Mouse (Mus musculus): ENCODE measurements at regions not wholly inside any gene's neighbourhood (a gene's known extent, or its start where the extent isn't known, plus 50 kb on each side); places are given as distances from the start of the nearest gene placed in this dataset.

DNA sequence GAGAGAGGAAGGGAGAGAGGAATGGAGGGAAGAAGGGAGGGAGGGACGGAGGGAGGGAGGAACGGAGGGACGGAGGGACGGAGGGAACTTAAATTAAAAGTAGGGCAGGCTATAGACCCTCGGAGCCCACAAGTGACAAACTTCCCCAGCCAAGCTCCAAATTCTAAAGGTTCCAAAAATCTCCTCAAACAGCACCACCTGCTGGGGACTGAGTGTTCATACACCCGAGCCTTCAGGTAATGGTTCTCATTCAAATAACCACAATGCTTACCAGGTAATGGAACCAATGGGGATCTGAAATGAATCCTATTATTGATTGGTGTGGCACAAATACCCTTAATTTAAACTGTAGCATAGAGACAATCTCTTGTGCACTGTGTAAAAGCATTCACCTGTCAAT, 246.0 kb upstream of the Tmem132c start:
- Histone ChIP-seq H3K27ac (ENCODE audit: insufficient read depth, low read depth, low read length) (no peak overlapping the region), H3K36me3 (ENCODE audit: control insufficient read depth, insufficient read depth, low read length) (no peaks in the 10 kb centered on the region), H3K27me3 (ENCODE audit: control insufficient read depth, insufficient read depth, low read length) (no peaks in the 10 kb centered on the region), H3K4me3 (ENCODE audit: low read depth, low read length) (no peak overlapping the region), H3K4me1 (ENCODE audit: control insufficient read depth, insufficient read depth, insufficient read length, low read length) (no peaks in the 10 kb centered on the region)
- TF ChIP-seq CTCF (IDR thresholded peaks at IDR 0.05; ENCODE audit: extremely low read depth, insufficient read length, insufficient replicate concordance, low read depth, low read length) (no peak), POLR2A (IDR thresholded peaks at IDR 0.05; ENCODE audit: low read depth, low read length) (no peak)
- WGBS = 60% methylated on average over 6 of the region's 6 CpGs

- Histone ChIP-seq H3K36me3 (ENCODE audit: control insufficient read depth, insufficient read depth, low read length) (no peaks in the 10 kb centered on the region), H3K4me3 (ENCODE audit: low read depth, low read length) (no peak overlapping the region), H3K4me1 (ENCODE audit: control insufficient read depth, insufficient read depth, insufficient read length, low read length) (no peaks in the 10 kb centered on the region), H3K27me3 (ENCODE audit: control insufficient read depth, insufficient read depth, low read length) (no peaks in the 10 kb centered on the region), H3K27ac (ENCODE audit: insufficient read depth, low read depth, low read length) (no peak overlapping the region)
- TF ChIP-seq POLR2A (IDR thresholded peaks at IDR 0.05; ENCODE audit: low read depth, low read length) (no peak), CTCF (IDR thresholded peaks at IDR 0.05; ENCODE audit: extremely low read depth, insufficient read length, insufficient replicate concordance, low read depth, low read length) (no peak)
- WGBS = 78% methylated on average over 3 of the region's 3 CpGs
Observed at GRCm38 (mm10) chr5:127014166-127014565, 227.4 kb upstream of the Tmem132c start.

DNA sequence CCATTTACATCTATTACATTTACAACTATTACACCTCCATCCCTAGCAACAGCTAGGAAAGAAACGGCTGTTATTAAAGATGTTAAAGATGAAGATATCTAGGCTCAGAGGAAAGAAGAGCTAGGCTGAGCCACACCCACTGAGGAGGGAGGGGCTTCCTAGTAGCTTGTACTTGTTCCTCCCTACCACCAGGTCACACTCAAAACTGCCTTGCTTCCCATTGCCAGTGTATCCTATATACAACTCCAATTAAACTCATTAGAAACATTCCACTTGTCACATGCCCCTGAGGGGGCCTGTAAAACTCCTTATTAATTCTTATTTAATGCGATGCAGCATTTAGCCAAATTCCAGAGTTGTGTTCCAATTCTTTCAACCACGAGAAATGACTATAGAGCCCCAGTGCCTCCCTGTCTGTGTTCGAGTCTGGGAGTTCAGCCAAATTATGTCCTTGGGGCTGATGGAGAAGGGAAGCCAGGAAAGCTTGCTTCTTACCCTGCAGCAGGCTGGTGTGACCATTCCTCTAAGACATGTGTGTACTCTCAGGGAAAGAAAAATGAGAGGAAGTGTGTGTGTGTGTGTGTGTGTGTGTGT, 225.0 kb upstream of the Tmem132c start:
- Histone ChIP-seq H3K36me3 (ENCODE audit: control insufficient read depth, insufficient read depth, low read length) (no peaks in the 10 kb centered on the region), H3K27me3 (ENCODE audit: control insufficient read depth, insufficient read depth, low read length) (no peaks in the 10 kb centered on the region), H3K4me3 (ENCODE audit: low read depth, low read length) (no peak overlapping the region), H3K4me1 (ENCODE audit: control insufficient read depth, insufficient read depth, insufficient read length, low read length) (no peaks in the 10 kb centered on the region), H3K27ac (ENCODE audit: insufficient read depth, low read depth, low read length) (no peak overlapping the region)
- 61% methylated on average over 4 of the region's 4 CpGs for WGBS
- TF ChIP-seq CTCF (IDR thresholded peaks at IDR 0.05; ENCODE audit: extremely low read depth, insufficient read length, insufficient replicate concordance, low read depth, low read length) (no peak), POLR2A (IDR thresholded peaks at IDR 0.05; ENCODE audit: low read depth, low read length) (no peak)

DNA sequence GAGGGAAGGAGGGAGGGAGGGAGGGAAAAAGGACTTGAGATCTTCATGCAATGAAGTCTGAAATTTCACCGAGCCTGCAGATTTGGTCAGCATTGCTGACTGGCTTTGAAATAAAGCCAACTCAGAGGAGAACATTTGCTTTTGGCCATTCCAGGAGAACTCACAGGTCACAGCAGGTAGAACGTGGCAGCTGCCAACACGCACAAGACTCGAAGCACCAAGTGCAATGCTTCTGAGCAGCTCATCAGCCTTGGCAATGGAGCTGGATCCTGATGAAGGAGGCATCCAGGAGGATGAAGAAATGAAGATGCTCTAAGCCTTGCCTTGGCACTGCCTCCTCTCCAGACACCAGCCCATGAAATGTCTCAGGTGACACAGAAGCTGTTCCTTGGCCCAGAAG, 223.6 kb upstream of the Tmem132c start:
- Histone ChIP-seq H3K27me3 (ENCODE audit: control insufficient read depth, insufficient read depth, low read length) (no peaks in the 10 kb centered on the region), H3K36me3 (ENCODE audit: control insufficient read depth, insufficient read depth, low read length) (no peaks in the 10 kb centered on the region), H3K4me3 (ENCODE audit: low read depth, low read length) (no peak overlapping the region), H3K27ac (ENCODE audit: insufficient read depth, low read depth, low read length) (no peak overlapping the region), H3K4me1 (ENCODE audit: control insufficient read depth, insufficient read depth, insufficient read length, low read length) (no peaks in the 10 kb centered on the region)
- no peak for TF ChIP-seq CTCF (IDR thresholded peaks at IDR 0.05; ENCODE audit: extremely low read depth, insufficient read length, insufficient replicate concordance, low read depth, low read length)
- no peak for TF ChIP-seq POLR2A (IDR thresholded peaks at IDR 0.05; ENCODE audit: low read depth, low read length)
- WGBS = 78% methylated on average over 4 of the region's 4 CpGs

- H3K27me3 ChIP-seq (ENCODE audit: control insufficient read depth, insufficient read depth, low read length) = no peaks in the 10 kb centered on the region
- H3K4me1 ChIP-seq (ENCODE audit: control insufficient read depth, insufficient read depth, insufficient read length, low read length) = no peaks in the 10 kb centered on the region
- TF ChIP-seq CTCF (IDR thresholded peaks at IDR 0.05; ENCODE audit: extremely low read depth, insufficient read length, insufficient replicate concordance, low read depth, low read length) = no peak
- TF ChIP-seq POLR2A (IDR thresholded peaks at IDR 0.05; ENCODE audit: low read depth, low read length) = no peak
- 42% methylated on average over 5 of the region's 5 CpGs for WGBS
- no peak overlapping the region for H3K27ac ChIP-seq (ENCODE audit: insufficient read depth, low read depth, low read length)
- no peaks in the 10 kb centered on the region for H3K36me3 ChIP-seq (ENCODE audit: control insufficient read depth, insufficient read depth, low read length)
- H3K4me3 ChIP-seq (ENCODE audit: low read depth, low read length) = no peak overlapping the region
Observed at GRCm38 (mm10) chr5:127036472-127036871, 205.1 kb upstream of the Tmem132c start.

GRCm38 (mm10) chr5:127057770-127058169, 183.8 kb upstream of the Tmem132c start:
- H3K4me3 ChIP-seq (ENCODE audit: low read depth, low read length) = no peak overlapping the region
- TF ChIP-seq CTCF (IDR thresholded peaks at IDR 0.05; ENCODE audit: extremely low read depth, insufficient read length, insufficient replicate concordance, low read depth, low read length) (no peak), POLR2A (IDR thresholded peaks at IDR 0.05; ENCODE audit: low read depth, low read length) (no peak)
- 80% methylated on average over 4 of the region's 4 CpGs for WGBS
- H3K4me1 ChIP-seq (ENCODE audit: control insufficient read depth, insufficient read depth, insufficient read length, low read length) = no peaks in the 10 kb centered on the region
- H3K27ac ChIP-seq (ENCODE audit: insufficient read depth, low read depth, low read length) = no peak overlapping the region
- H3K36me3 ChIP-seq (ENCODE audit: control insufficient read depth, insufficient read depth, low read length) = no peaks in the 10 kb centered on the region
- no peaks in the 10 kb centered on the region for H3K27me3 ChIP-seq (ENCODE audit: control insufficient read depth, insufficient read depth, low read length)

DNA sequence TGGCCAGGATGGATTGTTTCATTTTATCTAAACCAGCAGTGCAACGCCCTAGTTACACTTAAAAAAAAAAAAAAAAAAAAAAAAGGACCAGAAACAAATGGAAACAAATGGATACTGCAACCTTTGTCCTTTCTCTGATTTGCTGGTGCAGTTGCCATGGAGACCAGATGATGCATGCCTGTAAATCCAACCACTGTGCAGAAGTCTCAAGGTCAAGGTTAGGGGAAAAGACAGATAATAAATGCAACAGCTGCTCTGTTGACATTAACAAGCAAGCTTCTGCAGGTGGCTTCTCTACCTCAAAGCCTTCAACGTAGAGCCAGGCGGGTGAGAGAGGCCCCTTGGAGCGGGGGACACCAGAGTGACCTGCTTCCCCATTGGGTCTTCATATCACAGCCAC, 167.3 kb upstream of the Tmem132c start:
- no peak overlapping the region for H3K4me3 ChIP-seq (ENCODE audit: low read depth, low read length)
- 32% methylated on average over 4 of the region's 4 CpGs for WGBS
- H3K27ac ChIP-seq (ENCODE audit: insufficient read depth, low read depth, low read length) = no peak overlapping the region
- no peaks in the 10 kb centered on the region for H3K36me3 ChIP-seq (ENCODE audit: control insufficient read depth, insufficient read depth, low read length)
- H3K4me1 ChIP-seq (ENCODE audit: control insufficient read depth, insufficient read depth, insufficient read length, low read length) = no peaks in the 10 kb centered on the region
- TF ChIP-seq CTCF (IDR thresholded peaks at IDR 0.05; ENCODE audit: extremely low read depth, insufficient read length, insufficient replicate concordance, low read depth, low read length) (no peak), POLR2A (IDR thresholded peaks at IDR 0.05; ENCODE audit: low read depth, low read length) (no peak)
- no peaks in the 10 kb centered on the region for H3K27me3 ChIP-seq (ENCODE audit: control insufficient read depth, insufficient read depth, low read length)

All from small intestine, adult 2 months (tissue).